Mouse (Mus musculus) erythroblast, adult 5-6 weeks (primary cell): ENCODE results near the gene Stard3nl. TPM values are rescaled to one million over a fixed set of nuclear protein-coding genes. Genes with fewer than 3 reads are reported as not detected.

ENCODE experiments used
- total RNA-seq, 2 experiments: library from RNA; stranded (forward) in 1 of 2; stranded (reverse) in 1 of 2; fragments of 150-400 nt in 1 of 2; fragments of 200-764, 138-1000 nt in 1 of 2; gene quantifications; 2 replicates each; pipeline versions ENCODE4 v1.2.3 to v1.2.4; 2015 to 2017; ENCODE audit warnings: low replicate concordance in 2 of 2

Gene Stard3nl
- total RNA-seq, 2 experiments from 2014 or later: 7.9 to 8.6 TPM

Other genes with a start within 250 kb of the Stard3nl start
- gene Epdr1, start 224.1 kb upstream of the Stard3nl start, total RNA-seq (2015; ENCODE audit: low replicate concordance): 12.1 and 13.8 TPM in 2 replicates
- 4.7 and 13.7 TPM in 2 replicates for gene Epdr1, start 224.1 kb upstream of the Stard3nl start, total RNA-seq (2017; ENCODE audit: low replicate concordance)
- 2.1 TPM in 1 of 2 replicates, not detected in the other for gene Sfrp4, start 227.3 kb upstream of the Stard3nl start, total RNA-seq (2015; ENCODE audit: low replicate concordance)
- 1.6 and 2.6 TPM in 2 replicates for gene Sfrp4, start 227.3 kb upstream of the Stard3nl start, total RNA-seq (2017; ENCODE audit: low replicate concordance)